Mouse (Mus musculus): ENCODE measurements around the gene Meltf. TPM values are rescaled to one million over a fixed set of nuclear protein-coding genes. Genes with fewer than 3 reads are reported as not detected.
A peak's percentile ranks its signal among the peaks of the same experiment; 100 is the strongest.

Gene Meltf
- 0.03 and 0.05 TPM in 2 replicates for polyA plus RNA-seq (2012; rRNA removed)
- polyA plus RNA-seq (2014; fragmentation: Nextera tagmentation; extraction: Ambion mirVana), result 0.06 TPM in 1 of 2 replicates, not detected in the other

GRCm38 (mm10) chr16:31878573-31879257, at the start of gene Meltf:
Gene Meltf (plus strand): TSS chr16:31878810.
- H3K4me2 ChIP-seq (ENCODE audit: low read depth), result no peak within 1 kb of the TSS

GRCm38 (mm10) chr16:31830726-31831125, 47.9 kb upstream of the Meltf start:
- DNase-seq (ENCODE audit: low read depth in 3 of 3, low spot score in 3 of 3), result no peak
- TF ChIP-seq CTCF (IDR thresholded peaks at IDR 0.05; ENCODE audit: low read depth) (no peak), EP300 (IDR thresholded peaks at IDR 0.05; ENCODE audit: low read depth) (no peak)
- no peak overlapping the region for H3K4me2 ChIP-seq (ENCODE audit: low read depth)
- no peak overlapping the region for H3K4me3 ChIP-seq (ENCODE audit: insufficient read depth in 1 of 2, low read depth in 2 of 2, low read length in 2 of 2)
- ATAC-seq (ENCODE audit: insufficient read depth), result no peak
- no peaks in the 10 kb centered on the region for H3K36me3 ChIP-seq (replicated peaks; ENCODE audit: control insufficient read depth, insufficient read depth, low read depth)
- H3K9ac ChIP-seq (replicated peaks), result no peak overlapping the region
- H3K4me1 ChIP-seq (replicated peaks; ENCODE audit: control insufficient read depth in 2 of 2, insufficient read depth in 2 of 2, low read length in 1 of 2), result no peaks in the 10 kb centered on the region
- WGBS (ENCODE audit: insufficient replicate concordance), result 76% methylated on average over 4 of the region's 4 CpGs
- H3K27me3 ChIP-seq (ENCODE audit: control insufficient read depth, insufficient read depth, low read length), result no peaks in the 10 kb centered on the region
- no peaks in the 10 kb centered on the region for H3K9me3 ChIP-seq (ENCODE audit: control insufficient read depth, low read length)
- H3K27ac ChIP-seq, result no peak overlapping the region

More at GRCm38 (mm10) chr16:31878573-31879257, at the start of gene Meltf:
- H3K27ac ChIP-seq, result no peak within 1 kb of the TSS
- ATAC-seq (ENCODE audit: insufficient read depth) (peak; percentile 47; the same call in 1 of the 2 replicates), DNase-seq (ENCODE audit: low read depth in 3 of 3, low spot score in 3 of 3) (peak in 2 of 3 experiments; percentile 6 to 15)
- 31% methylated on average over 21 of the region's 21 CpGs for WGBS (ENCODE audit: insufficient replicate concordance)
- no peak within 1 kb of the TSS for H3K9ac ChIP-seq (replicated peaks)
- H3K9me3 ChIP-seq (ENCODE audit: control insufficient read depth, low read length), result no peaks in the 10 kb centered on the region
- H3K36me3 ChIP-seq (replicated peaks; ENCODE audit: control insufficient read depth, insufficient read depth, low read depth), result no peaks in the 10 kb centered on the region
- no peak within 1 kb of the TSS for H3K4me3 ChIP-seq (ENCODE audit: insufficient read depth in 1 of 2, low read depth in 2 of 2, low read length in 2 of 2)
- H3K27me3 ChIP-seq (ENCODE audit: control insufficient read depth, insufficient read depth, low read length), result no peaks in the 10 kb centered on the region
- peaks cover 0 to 4% of the 10 kb centered on the region in 2 experiments; a peak in 2 of 4 replicates for H3K4me1 ChIP-seq (replicated peaks; ENCODE audit: control insufficient read depth in 2 of 2, insufficient read depth in 2 of 2, low read length in 1 of 2)
- TF ChIP-seq EP300 (IDR thresholded peaks at IDR 0.05; ENCODE audit: low read depth) (no peak), CTCF (IDR thresholded peaks at IDR 0.05; ENCODE audit: low read depth) (peak; percentile 92)

DNA sequence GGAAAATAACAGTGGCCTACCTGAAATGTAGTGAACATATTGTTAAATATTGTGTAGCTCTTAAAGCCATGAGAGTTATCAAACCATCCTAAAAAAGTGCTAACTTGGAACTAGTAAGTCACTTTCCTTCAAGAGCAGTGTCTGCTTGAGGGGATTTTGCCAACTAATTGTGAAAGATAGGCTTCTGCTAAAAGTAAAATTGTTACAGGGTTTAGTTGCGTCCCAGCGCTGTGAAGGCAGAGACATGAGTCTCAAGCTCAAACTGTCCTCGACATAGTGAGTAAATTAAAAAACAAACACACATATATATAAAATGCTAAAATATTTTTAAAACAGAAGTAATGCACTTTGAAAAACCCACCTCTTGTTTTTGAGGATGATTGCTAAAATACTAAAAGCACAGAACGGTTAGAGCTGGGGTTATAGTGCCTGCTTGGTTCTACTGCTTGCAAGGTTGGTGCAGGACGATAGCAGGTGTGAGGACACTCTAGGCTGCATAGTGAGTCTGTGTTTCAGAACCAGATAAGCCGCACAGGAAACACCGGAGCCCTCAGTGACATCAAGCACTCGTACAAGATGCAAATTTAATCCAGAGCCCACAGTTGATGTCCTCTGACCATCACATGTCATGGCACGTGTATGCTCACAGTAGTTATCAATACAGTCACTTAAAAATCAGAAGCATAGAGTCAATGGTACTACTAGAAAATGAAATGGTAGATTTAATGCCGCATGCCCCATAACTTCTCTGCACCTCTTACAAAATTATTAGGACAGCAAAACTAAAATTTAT, 45.8 kb upstream of the Meltf start:
- 64% methylated on average over 10 of the region's 10 CpGs for WGBS (ENCODE audit: insufficient replicate concordance)
- no peak overlapping the region for H3K27ac ChIP-seq

DNA sequence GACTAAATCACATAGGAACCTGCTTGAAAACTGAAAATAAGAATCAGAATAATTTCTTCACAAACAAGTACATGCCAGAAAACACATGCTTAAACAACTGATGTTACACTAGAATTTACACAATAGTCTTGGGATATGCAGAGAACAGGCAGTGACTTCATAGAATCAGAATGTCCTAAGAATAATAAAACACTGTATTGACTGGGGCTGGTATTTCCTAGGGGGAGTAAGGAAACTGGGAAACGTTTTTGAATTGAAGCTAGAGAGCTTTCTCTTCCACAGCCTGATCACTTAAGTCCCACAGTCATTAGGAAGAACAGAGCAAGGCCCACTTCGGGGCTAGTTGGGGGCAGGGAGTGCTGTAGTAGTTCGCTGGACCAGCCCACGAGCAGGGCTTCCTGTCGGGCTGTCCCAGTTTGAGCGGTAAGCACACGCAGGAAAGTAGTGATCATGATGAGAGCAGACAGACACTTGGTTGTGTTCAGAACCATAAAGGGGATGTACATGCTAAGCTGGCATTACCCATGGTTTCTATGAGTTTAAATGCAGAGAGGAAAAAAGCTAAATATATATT, 44.5 kb upstream of the Meltf start:
- 32% methylated on average over 7 of the region's 7 CpGs for WGBS (ENCODE audit: insufficient replicate concordance)

More for the DNA sequence above, 45.8 kb upstream of the Meltf start:
- TF ChIP-seq CTCF (IDR thresholded peaks at IDR 0.05; ENCODE audit: low read depth) (no peak), EP300 (IDR thresholded peaks at IDR 0.05; ENCODE audit: low read depth) (no peak)
- Histone ChIP-seq H3K36me3 (replicated peaks; ENCODE audit: control insufficient read depth, insufficient read depth, low read depth) (no peaks in the 10 kb centered on the region), H3K4me3 (ENCODE audit: insufficient read depth in 1 of 2, low read depth in 2 of 2, low read length in 2 of 2) (no peak overlapping the region), H3K4me1 (replicated peaks; ENCODE audit: control insufficient read depth in 2 of 2, insufficient read depth in 2 of 2, low read length in 1 of 2) (no peaks in the 10 kb centered on the region), H3K9ac (replicated peaks) (no peak overlapping the region), H3K4me2 (ENCODE audit: low read depth) (no peak overlapping the region), H3K27me3 (ENCODE audit: control insufficient read depth, insufficient read depth, low read length) (no peaks in the 10 kb centered on the region), H3K9me3 (ENCODE audit: control insufficient read depth, low read length) (no peaks in the 10 kb centered on the region)
- DNase-seq (ENCODE audit: low read depth in 3 of 3, low spot score in 3 of 3) (no peak), ATAC-seq (ENCODE audit: insufficient read depth) (no peak)

More for the DNA sequence above, 44.5 kb upstream of the Meltf start:
- DNase-seq (ENCODE audit: low read depth in 3 of 3, low spot score in 3 of 3) (no peak), ATAC-seq (ENCODE audit: insufficient read depth) (no peak)
- Histone ChIP-seq H3K9me3 (ENCODE audit: control insufficient read depth, low read length) (no peaks in the 10 kb centered on the region), H3K4me1 (replicated peaks; ENCODE audit: control insufficient read depth in 2 of 2, insufficient read depth in 2 of 2, low read length in 1 of 2) (no peaks in the 10 kb centered on the region), H3K27ac (no peak overlapping the region), H3K4me2 (ENCODE audit: low read depth) (no peak overlapping the region), H3K27me3 (ENCODE audit: control insufficient read depth, insufficient read depth, low read length) (no peaks in the 10 kb centered on the region), H3K36me3 (replicated peaks; ENCODE audit: control insufficient read depth, insufficient read depth, low read depth) (no peaks in the 10 kb centered on the region), H3K9ac (replicated peaks) (no peak overlapping the region), H3K4me3 (ENCODE audit: insufficient read depth in 1 of 2, low read depth in 2 of 2, low read length in 2 of 2) (no peak overlapping the region)
- no peak for TF ChIP-seq EP300 (IDR thresholded peaks at IDR 0.05; ENCODE audit: low read depth)
- TF ChIP-seq CTCF (IDR thresholded peaks at IDR 0.05; ENCODE audit: low read depth), result no peak
